Mouse (Mus musculus) brain, embryonic 18.5 days (tissue): ENCODE data around the gene Phf3.

Source experiments
- DNase-seq: peaks from one replicate; pipeline ENCODE4 v3.0.0-alpha.2; 2012; ENCODE audit warnings: low read depth, low spot score

Phf3 gene

GRCm38 (mm10) chr1:30832778-30833177, 40.9 kb downstream of the Phf3 start:
- DNase-seq = no peak

GRCm38 (mm10) chr1:30819414-30819813, 54.3 kb downstream of the Phf3 start:
- DNase-seq = no peak

- DNase-seq = no peak
These were observed 58.1 kb downstream of the Phf3 start for GRCm38 (mm10) chr1:30815609-30816008.

- no peak for DNase-seq
These were observed 58.7 kb downstream of the Phf3 start for GRCm38 (mm10) chr1:30814987-30815386.

GRCm38 (mm10) chr1:30808101-30808699, 65.5 kb downstream of the Phf3 start:
- DNase-seq = no peak

- no peak for DNase-seq
These were observed 67.9 kb downstream of the Phf3 start for GRCm38 (mm10) chr1:30805688-30806285.

DNA sequence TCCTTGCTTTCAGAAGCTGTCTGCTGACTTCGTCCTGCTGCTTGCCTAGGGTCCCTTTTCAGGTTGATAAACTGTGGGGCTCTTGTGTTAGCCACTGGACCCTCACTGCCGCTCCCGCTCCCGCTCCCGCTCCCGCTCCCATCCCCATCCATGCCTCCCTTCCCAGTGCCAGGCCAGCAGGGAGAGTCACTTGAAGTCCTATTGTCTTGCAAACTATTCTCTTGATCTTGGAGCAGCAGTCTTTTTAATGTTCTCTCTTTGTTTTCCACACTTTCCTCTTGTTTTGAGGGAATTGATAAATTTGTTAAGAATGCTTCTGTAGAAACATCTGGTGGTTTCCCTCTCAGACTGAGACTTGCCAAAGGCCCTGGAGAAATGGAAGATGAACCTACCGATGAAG, 68.8 kb downstream of the Phf3 start:
- DNase-seq = no peak

GRCm38 (mm10) chr1:30801911-30802310, 71.8 kb downstream of the Phf3 start:
- no peak for DNase-seq

GRCm38 (mm10) chr1:30799277-30799834, 74.4 kb downstream of the Phf3 start:
- DNase-seq = no peak

DNA sequence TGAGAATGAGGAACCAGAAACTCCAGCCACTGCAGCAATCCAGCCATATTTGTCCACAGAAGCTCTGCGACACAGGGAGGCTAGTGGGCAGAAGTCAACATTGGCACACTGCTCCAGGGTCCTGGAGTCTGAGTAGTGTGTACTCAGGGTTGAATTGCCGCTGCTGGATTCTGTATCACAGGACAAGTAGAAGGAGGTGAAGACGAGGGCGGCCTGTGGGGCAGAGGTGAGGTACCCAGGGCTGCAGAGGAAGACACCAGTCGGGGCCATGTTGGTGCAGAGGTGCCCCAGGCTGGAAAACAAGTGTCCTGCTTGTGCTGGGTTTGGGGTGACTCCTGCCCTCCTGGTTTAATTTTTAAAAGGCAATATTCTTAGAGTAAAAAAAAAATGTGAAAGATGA, 79.1 kb downstream of the Phf3 start:
- DNase-seq = no peak

DNA sequence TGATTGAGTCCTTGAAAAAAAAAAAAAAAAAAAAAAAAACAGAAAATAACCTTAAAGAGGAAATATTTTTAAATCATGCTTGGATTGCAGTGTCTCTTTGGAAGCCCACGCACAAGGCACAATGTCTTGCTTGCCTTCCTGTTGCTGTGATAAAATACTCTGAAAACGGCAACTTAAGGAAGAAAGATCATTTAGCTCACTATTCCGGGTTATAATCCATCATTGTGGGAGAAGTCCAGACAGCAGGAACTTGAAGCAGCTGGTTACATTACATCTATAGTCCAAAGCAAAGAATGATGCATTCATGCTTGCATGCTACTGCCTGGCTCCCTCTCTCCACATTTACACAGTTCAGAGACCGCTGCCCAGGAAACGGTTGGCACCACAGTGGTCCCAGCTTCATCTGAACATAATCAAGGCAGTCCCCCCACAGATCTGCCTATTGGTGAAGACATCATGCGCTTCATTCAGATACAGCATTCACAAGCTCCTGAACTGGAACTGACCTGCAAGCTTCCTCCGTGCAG, 80.3 kb downstream of the Phf3 start:
- DNase-seq = no peak

GRCm38 (mm10) chr1:30792935-30793334, 80.8 kb downstream of the Phf3 start:
- no peak for DNase-seq

DNA sequence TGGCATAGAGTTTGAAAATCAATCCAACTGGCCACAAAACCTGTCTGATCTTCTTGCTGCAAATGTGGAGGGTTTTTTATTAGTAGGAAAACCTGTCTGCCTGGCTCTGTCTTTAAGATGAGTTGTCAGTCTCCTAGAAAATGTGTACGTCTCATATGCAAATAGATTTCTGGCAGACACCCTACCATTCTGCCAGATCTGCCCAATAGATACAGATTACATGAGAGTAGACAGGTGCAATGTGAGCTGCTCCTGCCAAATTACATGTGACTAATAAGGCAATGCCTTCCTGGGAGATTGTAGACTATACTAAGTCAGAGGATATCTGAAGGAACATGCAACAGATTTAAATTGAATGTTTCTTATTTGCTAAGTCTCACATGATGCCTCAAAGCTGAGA, 83.5 kb downstream of the Phf3 start:
- DNase-seq = peak; percentile 26

- no peak for DNase-seq
These were observed 84.0 kb downstream of the Phf3 start for GRCm38 (mm10) chr1:30789689-30790088.

DNA sequence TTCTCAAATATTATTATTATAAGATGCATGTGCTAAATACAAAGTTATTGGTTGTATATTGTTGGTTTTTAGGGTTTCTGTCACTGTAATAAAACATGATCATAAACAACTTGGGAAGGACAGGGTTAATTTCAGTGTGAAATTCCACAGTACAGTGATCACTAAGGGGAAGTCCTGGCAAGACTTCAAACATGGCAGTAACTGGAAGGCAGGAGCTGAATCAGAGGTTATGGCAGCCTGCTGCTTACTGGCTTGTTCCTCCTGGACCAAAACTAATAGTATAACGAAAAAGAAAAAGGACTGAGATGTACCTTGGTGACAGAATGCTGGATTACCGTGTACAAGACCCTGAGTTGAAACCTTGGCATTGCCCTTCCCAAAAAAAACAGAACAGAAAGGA, 84.7 kb downstream of the Phf3 start:
- no peak for DNase-seq

- DNase-seq = no peak
These were observed 87.1 kb downstream of the Phf3 start for GRCm38 (mm10) chr1:30786583-30786982.

DNA sequence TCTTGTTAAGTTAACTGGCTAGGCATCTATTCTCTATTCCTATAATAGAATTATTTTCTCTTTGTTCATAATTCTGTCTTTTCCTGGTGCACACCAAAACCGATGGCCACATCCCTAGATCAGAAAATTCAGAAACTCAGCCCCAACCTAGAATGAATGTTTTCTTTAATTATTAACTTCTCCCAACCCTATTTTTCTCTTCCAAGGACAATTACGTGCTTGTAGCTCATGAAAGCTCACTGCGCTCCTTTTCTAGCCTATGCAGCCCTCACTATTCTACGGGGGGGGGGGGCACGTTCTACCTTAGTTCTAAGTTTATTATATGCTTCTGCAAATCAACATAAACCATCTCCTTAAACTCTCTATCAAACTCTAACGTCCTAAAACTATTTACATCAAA, 90.0 kb downstream of the Phf3 start:
- no peak for DNase-seq

DNA sequence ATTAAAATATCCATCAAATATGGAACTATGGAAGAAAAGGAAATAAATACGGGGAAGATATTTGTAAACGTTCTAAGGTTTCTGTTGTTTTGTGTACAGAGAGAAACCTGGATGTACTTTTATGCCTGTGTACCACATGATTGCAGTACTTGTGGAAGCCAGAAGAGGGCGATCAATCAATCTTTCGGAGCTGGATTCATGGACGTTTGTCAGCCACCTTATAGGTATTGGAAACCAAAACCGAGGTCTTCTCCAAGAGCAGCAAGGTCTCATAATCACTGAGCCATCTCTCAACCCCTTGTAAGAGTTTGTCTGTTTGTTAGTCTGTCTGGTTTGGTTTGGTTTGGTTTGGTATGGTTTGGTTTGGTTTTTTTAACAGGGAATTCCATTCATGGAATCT, 93.4 kb downstream of the Phf3 start:
- DNase-seq = no peak

DNA sequence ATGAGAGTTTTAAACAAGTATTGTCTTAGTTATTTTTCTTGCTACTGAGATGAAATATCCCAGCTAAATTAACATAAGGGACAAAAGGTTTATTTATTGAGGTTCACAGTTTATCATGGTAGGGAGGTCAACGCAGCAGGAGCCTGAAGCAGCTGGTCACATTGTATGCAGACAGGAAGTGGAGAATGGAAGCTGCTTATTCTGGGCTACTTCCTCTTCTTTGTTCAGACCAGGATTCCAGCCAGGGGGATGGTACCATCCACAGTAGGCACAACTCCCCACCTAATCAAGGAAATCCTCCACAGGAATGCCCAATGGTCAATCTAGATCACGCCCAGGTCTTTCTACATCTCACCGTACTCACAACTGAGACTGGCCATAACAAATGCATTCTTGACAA, 94.2 kb downstream of the Phf3 start:
- DNase-seq = no peak

GRCm38 (mm10) chr1:30778374-30779005, 95.2 kb downstream of the Phf3 start:
- no peak for DNase-seq

GRCm38 (mm10) chr1:30776196-30776595, 97.5 kb downstream of the Phf3 start:
- DNase-seq = no peak

GRCm38 (mm10) chr1:30773662-30774061, 100.1 kb downstream of the Phf3 start:
- DNase-seq = no peak

- DNase-seq = no peak
These were observed 100.9 kb downstream of the Phf3 start for GRCm38 (mm10) chr1:30772851-30773250.
